Mouse (Mus musculus) thymus, postnatal 4 days (tissue): ENCODE measurements around the gene Ubl4b.

ENCODE experiments used
- DNase-seq: peaks from one replicate; pipeline ENCODE4 v3.0.0; 2021

Gene Ubl4b

DNA sequence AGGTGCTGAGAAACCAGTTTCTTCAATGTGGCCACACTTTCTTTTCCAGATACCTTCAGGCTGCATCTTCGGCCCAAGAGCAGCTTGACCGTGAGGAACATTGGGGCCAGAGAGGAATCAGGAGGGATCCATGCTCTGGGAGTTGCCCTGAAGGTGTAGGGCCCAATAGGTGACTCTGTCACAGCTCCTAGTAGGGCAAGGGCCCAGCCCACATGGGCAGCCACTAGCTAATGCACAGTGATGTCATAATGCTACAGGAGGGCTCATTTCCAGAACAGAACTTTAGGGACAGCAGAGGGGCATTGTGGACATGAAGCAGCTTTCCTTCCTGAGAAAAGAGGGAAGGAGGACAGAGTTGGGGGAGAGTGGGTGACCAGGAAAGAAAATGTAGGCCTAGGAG lies at the start of gene Ubl4b:
TSS of gene Ubl4b (minus strand) at position 232 of the 400 bp plus-strand sequence.
- no peak for DNase-seq

GRCm38 (mm10) chr3:107600127-107600526 lies 45.3 kb upstream of the Ubl4b start:
- no peak for DNase-seq

DNA sequence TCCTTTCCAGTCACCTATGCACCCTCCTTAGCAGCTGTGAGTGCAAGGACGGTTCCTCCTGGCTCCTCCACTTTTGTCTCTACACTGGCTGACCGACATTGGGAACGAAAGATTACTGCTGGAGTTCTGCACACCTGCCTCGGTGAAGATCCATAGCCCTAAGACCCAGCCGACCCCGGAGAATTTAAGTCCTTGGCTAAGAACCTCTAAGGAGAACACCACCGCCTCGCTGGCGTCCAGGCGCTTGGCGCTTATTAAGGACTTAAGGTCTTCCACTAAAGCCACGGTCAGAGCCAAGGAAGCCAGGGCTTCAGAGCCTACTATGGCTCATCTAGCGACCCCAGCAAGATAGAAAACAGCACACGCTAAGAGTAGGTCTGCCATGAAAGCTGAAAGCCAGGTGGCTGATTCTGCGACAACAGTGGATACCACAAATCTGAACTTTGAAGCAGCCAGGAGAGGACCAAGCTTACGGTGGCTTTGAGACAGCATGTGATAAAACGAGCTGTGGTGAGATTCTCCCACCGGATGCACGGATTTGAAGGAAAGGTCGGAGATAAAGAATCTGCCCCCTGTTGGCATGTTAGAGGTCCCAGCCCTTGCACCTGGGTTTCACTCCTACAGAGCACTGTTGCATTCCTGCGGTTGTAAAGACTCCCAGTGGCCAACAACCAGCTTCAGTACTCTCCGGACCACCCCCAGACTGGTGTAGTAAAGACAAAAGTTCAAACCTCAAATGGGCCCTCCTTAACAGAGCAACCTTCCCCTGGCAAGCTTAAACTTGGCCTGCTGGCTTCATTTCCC lies 42.9 kb upstream of the Ubl4b start:
- no peak for DNase-seq

GRCm38 (mm10) chr3:107597134-107597533 lies 42.3 kb upstream of the Ubl4b start:
- DNase-seq = no peak

- DNase-seq = no peak
Measured at GRCm38 (mm10) chr3:107596559-107596958, 41.7 kb upstream of the Ubl4b start.

DNA sequence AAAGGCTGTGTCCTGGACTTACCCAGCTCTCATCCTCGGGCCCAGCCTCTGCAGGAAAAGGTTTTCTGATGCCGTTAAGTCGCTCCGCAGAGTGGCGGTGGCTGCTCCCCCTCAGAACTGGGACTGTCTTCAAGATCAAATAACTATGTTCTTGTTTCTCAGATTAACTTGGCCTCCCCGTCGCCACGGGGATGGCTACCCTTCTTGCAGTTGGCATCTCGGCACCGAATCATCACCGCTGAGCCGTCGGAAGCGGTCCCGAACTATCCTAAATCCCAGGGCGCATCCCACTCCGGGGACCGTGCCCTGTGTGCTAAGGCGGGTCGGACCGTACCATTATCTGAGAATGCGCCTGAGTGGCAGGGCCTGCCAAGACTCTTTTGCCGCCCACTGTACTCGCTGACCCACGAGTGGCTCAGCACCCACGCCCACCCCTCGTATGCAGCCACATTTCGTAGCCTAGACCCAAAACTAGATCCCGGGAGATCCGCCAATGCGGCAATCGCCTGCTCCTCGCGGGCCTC lies 41.1 kb upstream of the Ubl4b start:
- no peak for DNase-seq

DNA sequence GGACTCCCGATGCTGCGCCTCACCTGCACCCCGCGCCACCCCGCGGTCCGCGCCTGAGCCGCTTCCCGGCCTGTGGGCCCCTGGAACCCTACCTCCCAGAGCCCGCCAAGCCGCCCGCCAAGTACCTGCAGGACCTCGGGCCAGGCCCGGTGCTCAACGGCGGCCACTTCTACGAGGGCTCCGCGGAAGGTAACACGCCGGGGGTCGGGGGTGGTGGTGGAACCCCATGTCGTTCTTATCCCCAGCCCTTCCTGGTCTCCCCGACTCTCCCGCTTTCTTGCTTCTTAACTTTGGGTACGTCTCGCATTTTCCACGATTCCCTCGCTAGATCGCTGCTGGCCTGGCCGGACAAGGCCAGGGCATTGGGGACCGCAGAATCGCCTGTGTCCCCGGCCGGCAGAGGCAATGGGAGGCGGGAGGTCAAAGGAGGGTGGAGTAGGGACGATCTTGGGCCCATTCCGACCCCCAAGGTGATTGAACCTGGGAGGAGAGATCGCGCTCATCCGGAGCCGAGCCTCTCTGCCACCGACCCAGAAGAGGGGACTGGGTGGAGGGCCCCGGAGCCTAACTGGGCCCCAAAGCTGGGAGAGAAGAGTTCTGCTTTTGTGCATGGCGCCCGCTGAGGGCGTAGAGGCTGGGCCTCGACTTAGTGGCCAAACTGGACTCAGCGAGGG lies 40.5 kb upstream of the Ubl4b start:
- peak; percentile 27 for DNase-seq

DNA sequence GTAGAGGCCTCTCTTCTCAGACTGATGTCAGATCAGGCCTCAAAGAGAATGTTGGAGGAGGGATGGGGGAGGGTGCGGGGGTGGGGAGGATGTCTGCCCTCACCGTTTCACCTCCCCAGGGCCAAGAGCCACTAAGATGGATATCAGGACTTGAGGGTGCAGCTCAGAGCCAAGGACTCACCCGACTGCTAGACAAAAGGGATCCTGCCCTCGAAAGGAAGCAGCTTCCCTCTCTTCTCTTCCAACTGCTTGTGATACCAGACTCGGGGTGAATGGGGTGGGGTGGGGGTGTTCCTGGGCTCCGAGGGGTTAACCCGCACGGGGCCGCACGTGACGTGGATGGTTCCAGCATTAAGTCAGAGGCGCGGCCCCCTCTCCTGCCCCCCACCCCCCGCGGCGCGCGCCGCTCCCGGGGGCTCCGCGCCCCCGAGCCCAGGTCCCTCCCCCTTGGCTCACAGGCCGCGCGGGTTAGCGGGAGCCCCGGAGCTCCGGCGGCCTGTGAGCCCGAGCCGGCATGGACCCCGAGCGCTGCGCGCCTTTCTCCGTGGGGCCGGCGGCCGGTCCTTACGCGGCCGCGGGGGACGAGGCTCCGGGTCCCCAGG lies 39.9 kb upstream of the Ubl4b start, which contains the start of gene Alx3:
TSS of gene Alx3 (plus strand) at position 370 of the 602 bp plus-strand sequence.
- DNase-seq = no peak

GRCm38 (mm10) chr3:107593632-107594031 lies 38.8 kb upstream of the Ubl4b start:
- no peak for DNase-seq

DNA sequence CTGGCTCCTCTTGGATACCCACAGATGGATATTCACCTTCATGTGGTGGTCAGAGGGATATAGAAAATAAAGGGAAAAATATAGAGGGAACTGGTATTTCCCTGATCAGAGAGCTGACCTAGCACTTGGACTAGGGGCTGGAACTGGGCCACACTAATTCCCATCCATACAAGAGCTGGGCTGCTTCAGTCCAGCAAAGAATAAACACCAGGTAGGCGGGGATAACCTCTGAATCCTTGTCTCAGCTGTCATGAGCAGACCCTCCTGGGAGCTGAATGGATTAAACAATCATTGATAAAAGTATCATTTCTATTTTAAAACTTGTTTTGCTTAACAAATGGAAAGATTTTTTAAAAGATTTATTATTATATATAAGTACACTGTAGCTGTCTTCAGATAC lies 36.7 kb upstream of the Ubl4b start:
- no peak for DNase-seq

- no peak for DNase-seq
Measured at GRCm38 (mm10) chr3:107586504-107586903, 31.6 kb upstream of the Ubl4b start.

DNA sequence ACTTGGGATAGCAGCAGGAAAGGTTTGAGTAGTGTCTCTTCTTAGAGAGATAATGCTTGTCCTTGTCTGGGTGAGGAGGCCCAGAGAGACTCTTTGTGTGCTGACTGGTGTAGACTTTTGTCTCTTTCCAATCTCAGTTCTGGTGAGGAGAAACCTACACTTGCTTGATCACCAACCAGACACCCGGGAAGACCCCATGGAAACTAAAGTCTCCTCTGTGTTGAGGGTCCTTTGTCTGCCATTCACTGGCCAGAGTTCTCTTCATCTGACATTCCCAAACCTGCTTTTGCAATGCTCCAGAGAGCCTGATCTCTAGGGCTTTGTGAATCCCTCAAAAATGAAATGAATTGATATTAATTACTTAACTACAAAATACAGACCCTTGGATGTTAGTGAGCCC lies 29.0 kb upstream of the Ubl4b start:
- DNase-seq = no peak

GRCm38 (mm10) chr3:107582875-107583767 lies 28.2 kb upstream of the Ubl4b start:
- no peak for DNase-seq

- no peak for DNase-seq
Measured at GRCm38 (mm10) chr3:107582130-107582874, 27.4 kb upstream of the Ubl4b start.

GRCm38 (mm10) chr3:107581103-107582010 lies 26.5 kb upstream of the Ubl4b start:
- no peak for DNase-seq

- peak; percentile 70 for DNase-seq
Measured at GRCm38 (mm10) chr3:107579466-107579865, 24.6 kb upstream of the Ubl4b start.

DNA sequence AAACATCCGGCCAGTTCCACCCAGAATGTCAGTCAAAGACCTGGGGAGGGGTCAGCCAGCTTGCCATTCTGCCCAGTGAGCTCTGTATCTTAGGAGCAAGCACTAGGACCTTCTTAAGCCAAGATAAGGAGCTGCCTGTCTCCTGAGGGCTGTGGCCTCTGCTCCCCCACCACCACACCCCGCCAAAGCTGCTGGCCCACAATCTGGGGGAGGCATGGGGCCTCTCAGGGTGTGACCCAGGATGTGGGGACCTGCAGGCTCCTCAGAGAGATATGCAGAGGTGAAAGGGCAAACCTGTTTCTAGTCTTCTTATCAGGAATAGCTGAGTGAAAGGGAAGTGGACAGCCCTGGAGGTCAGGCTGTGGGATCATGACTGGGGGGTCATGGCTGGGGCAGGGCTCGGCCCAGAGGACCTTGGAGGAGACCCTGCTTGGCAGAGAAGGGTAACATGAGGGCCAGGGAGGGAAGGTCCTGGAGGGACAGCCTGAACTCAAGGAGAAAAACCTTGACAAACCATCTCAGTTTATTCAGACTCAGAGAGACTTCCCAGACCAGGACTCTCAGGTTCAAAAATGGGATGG lies 23.0 kb upstream of the Ubl4b start:
- DNase-seq = no peak

GRCm38 (mm10) chr3:107576807-107577206 lies 21.9 kb upstream of the Ubl4b start:
- no peak for DNase-seq

DNA sequence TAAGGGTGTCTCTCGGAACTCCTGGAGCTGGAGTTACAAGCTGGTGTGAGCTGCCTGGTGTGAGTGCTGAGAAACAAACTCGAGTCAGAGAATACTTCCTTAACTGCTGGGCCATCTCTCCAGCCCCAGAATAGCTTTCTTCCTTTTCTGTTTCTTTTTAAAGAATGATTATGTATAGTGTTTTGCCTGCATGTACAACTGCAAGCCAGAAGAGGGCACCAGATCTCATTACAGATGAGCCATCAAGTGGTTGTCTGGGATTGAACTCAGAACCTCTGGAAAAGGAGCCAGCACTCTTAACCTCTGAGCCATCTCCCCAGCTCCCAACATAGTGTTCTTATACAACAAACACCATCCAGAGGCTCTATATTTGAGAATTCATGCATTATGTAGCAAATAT lies 16.3 kb upstream of the Ubl4b start:
- no peak for DNase-seq

GRCm38 (mm10) chr3:107568721-107569120 lies 13.8 kb upstream of the Ubl4b start:
- DNase-seq = no peak
